Mouse (Mus musculus): ENCODE data around the gene Hrk. TPM values are rescaled to one million over a fixed set of nuclear protein-coding genes. Genes with fewer than 3 reads are reported as not detected.

The Hrk gene
- polyA plus RNA-seq, 1 experiment, result 0.40 TPM

DNA sequence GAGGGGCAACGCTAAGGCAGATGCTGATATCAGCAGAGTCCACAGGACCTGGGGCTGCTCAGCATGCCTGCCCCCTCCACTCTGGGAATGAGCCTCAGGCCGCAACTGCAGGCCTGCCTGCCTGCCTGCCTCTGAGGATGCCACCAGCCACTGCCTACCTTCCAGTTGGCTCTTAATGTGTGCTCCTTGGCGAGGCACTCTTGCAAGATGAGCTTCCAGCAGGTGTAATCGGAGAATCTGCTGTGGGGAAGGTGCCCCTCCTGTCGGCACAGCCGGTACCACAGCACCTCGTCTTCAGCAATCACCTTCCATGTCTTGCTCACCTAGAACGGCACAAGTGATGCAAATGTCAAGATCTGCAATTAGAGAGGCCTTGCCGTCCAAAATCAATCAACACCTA, 35.8 kb upstream of the Hrk start:
- no peaks in the 10 kb centered on the region for H3K4me1 ChIP-seq (ENCODE audit: control insufficient read depth, insufficient read depth, low read length)
- H3K27me3 ChIP-seq (ENCODE audit: control insufficient read depth, insufficient read depth, low read length), result no peaks in the 10 kb centered on the region
- H3K27ac ChIP-seq (ENCODE audit: control insufficient read depth, insufficient read depth, low read depth, low read length), result no peak overlapping the region
- no peak overlapping the region for H3K4me3 ChIP-seq (ENCODE audit: control insufficient read depth, low read depth, low read length)
- no peaks in the 10 kb centered on the region; the same call in 1 of the 2 replicates for H3K36me3 ChIP-seq (ENCODE audit: control insufficient read depth, insufficient read depth, low read length)
- TF ChIP-seq POLR2A (IDR thresholded peaks at IDR 0.05; ENCODE audit: control insufficient read depth, low read depth, low read length) (no peak), CTCF (IDR thresholded peaks at IDR 0.05; ENCODE audit: control insufficient read depth, insufficient read depth, insufficient replicate concordance, low read depth, low read length) (no peak)

DNA sequence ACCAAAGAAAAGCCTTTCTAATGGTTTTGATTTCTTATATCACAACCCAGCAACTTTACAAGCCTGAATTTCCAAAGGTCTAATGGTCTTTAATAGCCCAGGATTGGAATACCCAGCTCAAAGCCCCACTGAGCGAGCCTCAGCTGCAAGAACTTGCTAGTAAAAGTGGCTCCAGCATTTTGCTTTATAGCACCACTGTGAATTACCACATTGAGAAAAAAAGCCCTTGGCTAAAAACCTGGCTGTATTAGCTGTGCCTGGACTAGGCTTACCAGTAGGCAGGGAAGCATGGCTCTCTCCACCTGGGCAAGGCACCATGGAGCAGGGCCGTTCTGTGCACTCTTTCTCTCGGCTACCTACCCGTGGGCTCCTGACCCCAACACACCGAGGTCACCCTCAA, 28.1 kb upstream of the Hrk start:
- Histone ChIP-seq H3K36me3 (ENCODE audit: control insufficient read depth, insufficient read depth, low read length) (no peaks in the 10 kb centered on the region), H3K27ac (ENCODE audit: control insufficient read depth, insufficient read depth, low read depth, low read length) (no peak overlapping the region), H3K4me1 (ENCODE audit: control insufficient read depth, insufficient read depth, low read length) (no peaks in the 10 kb centered on the region; the same call in 1 of the 2 replicates), H3K4me3 (ENCODE audit: control insufficient read depth, low read depth, low read length) (no peak overlapping the region), H3K27me3 (ENCODE audit: control insufficient read depth, insufficient read depth, low read length) (no peaks in the 10 kb centered on the region)
- no peak for TF ChIP-seq POLR2A (IDR thresholded peaks at IDR 0.05; ENCODE audit: control insufficient read depth, low read depth, low read length)
- TF ChIP-seq CTCF (IDR thresholded peaks at IDR 0.05; ENCODE audit: control insufficient read depth, insufficient read depth, insufficient replicate concordance, low read depth, low read length), result no peak

DNA sequence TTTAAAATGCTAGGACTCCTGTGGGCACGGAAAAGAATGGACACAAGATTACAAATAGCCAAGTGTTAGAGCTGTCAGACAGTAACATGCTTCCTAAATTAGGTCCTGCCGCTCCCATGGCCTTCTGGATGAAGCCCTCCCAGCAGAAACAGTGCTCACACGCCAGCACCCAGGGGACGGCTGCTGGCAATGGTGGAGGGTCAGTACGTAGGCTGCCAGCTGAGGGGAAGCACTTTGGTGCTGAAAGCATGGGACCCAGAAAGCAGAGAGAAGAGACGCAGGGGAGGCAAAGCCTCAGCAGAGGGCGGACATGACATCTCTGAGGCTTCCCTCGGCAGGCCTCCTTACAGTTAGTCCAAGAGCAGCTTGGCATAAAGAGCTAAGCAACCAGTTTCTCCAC, 24.8 kb upstream of the Hrk start:
- TF ChIP-seq POLR2A (IDR thresholded peaks at IDR 0.05; ENCODE audit: control insufficient read depth, low read depth, low read length) (no peak), CTCF (IDR thresholded peaks at IDR 0.05; ENCODE audit: control insufficient read depth, insufficient read depth, insufficient replicate concordance, low read depth, low read length) (no peak)
- no peak overlapping the region for H3K4me3 ChIP-seq (ENCODE audit: control insufficient read depth, low read depth, low read length)
- no peak overlapping the region for H3K27ac ChIP-seq (ENCODE audit: control insufficient read depth, insufficient read depth, low read depth, low read length)
- peaks cover 3% of the 10 kb centered on the region; the same call in 1 of the 2 replicates for H3K36me3 ChIP-seq (ENCODE audit: control insufficient read depth, insufficient read depth, low read length)
- peaks cover 4% of the 10 kb centered on the region; the same call in 1 of the 2 replicates for H3K4me1 ChIP-seq (ENCODE audit: control insufficient read depth, insufficient read depth, low read length)
- no peaks in the 10 kb centered on the region for H3K27me3 ChIP-seq (ENCODE audit: control insufficient read depth, insufficient read depth, low read length)

DNA sequence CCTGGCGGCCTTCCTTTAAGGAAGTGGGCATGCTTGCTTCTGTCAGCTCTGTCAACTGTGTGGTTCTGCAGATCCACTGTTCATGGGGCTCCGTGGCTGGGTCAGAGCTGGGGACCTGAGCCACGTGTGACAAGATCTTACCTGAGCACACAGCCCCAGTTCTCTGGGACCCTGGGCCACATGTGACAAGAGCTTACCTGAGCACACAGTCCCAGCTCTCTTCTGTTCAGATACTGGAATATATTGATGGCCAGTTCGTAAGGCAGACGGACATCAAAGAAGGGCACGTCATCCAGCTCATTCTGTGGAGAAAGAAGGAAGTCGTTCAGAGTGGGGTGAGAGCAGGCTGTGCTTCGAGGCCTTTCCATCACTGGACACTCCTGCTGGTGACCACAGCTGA, 22.0 kb upstream of the Hrk start:
- TF ChIP-seq POLR2A (IDR thresholded peaks at IDR 0.05; ENCODE audit: control insufficient read depth, low read depth, low read length) (no peak), CTCF (IDR thresholded peaks at IDR 0.05; ENCODE audit: control insufficient read depth, insufficient read depth, insufficient replicate concordance, low read depth, low read length) (no peak)
- no peaks in the 10 kb centered on the region for H3K27me3 ChIP-seq (ENCODE audit: control insufficient read depth, insufficient read depth, low read length)
- no peak overlapping the region for H3K27ac ChIP-seq (ENCODE audit: control insufficient read depth, insufficient read depth, low read depth, low read length)
- H3K36me3 ChIP-seq (ENCODE audit: control insufficient read depth, insufficient read depth, low read length), result peaks cover 3% of the 10 kb centered on the region; the same call in 1 of the 2 replicates
- H3K4me1 ChIP-seq (ENCODE audit: control insufficient read depth, insufficient read depth, low read length), result peaks cover 7% of the 10 kb centered on the region; the same call in 1 of the 2 replicates
- no peak overlapping the region for H3K4me3 ChIP-seq (ENCODE audit: control insufficient read depth, low read depth, low read length)

DNA sequence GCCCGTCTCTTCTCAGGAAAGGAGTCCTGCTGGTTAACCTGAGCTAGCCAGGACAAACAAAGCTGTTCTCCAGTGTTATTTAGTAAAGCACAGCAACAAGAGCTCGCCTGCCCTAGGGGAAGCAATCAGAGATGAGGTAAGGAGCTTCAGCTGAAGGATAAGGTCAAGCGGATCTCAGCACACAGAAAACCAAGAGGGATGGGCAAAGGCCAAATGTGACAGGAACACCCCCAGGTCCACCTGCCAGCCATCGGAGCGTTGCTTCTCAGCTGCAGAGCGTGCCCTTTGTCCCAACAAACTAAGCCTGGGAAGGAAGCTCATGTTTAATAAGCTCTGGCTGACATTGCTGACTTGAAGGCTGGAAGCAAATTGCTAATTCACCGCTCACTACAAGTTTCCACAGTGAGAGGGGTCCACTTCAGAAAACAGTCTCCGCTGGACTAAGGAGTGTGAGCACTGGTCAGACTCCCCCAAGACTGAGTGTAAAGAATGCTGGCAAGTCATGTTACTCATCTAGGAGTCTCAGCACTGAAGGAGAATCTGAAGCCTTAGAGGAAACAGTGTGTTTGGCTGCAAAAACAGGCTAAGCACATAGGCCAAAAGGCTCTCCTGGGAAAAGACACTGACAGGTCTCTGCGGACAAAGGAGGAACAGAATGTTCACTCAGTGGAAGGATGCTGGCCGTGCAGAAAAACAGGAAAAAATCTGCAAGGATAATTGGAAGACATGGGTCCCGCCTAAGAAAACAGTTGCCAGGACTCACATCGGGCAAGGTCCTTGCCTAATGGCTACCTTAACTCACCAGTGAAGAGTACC, 21.0 kb upstream of the Hrk start:
- peak overlapping the region; percentile 51 for H3K27ac ChIP-seq (ENCODE audit: control insufficient read depth, insufficient read depth, low read depth, low read length)
- no peak overlapping the region for H3K4me3 ChIP-seq (ENCODE audit: control insufficient read depth, low read depth, low read length)
- no peaks in the 10 kb centered on the region for H3K27me3 ChIP-seq (ENCODE audit: control insufficient read depth, insufficient read depth, low read length)
- no peak for TF ChIP-seq POLR2A (IDR thresholded peaks at IDR 0.05; ENCODE audit: control insufficient read depth, low read depth, low read length)
- no peak for TF ChIP-seq CTCF (IDR thresholded peaks at IDR 0.05; ENCODE audit: control insufficient read depth, insufficient read depth, insufficient replicate concordance, low read depth, low read length)
- H3K36me3 ChIP-seq (ENCODE audit: control insufficient read depth, insufficient read depth, low read length), result peaks cover 3% of the 10 kb centered on the region; the same call in 1 of the 2 replicates
- H3K4me1 ChIP-seq (ENCODE audit: control insufficient read depth, insufficient read depth, low read length), result peaks cover 7% of the 10 kb centered on the region; the same call in 1 of the 2 replicates

DNA sequence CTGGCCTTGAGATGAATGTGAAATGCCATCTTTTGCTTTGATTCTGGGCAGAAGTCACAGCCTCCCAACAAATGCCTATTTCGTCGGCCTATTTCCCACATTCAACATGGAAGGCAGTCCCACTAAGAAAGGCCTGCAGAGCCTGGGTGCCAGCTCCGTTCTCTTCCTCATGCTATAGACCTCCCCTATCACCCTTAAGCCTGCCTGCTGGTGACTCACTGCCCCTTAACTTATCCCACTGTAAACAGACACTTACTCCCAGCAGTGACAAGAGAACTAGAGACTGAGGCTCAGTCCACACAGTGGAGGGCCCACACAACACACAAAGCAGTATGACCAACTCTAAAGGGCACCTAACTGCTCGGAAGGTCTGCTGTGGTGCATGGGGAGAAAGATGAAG, 20.1 kb upstream of the Hrk start:
- peaks cover 9% of the 10 kb centered on the region for H3K4me1 ChIP-seq (ENCODE audit: control insufficient read depth, insufficient read depth, low read length)
- no peaks in the 10 kb centered on the region for H3K27me3 ChIP-seq (ENCODE audit: control insufficient read depth, insufficient read depth, low read length)
- TF ChIP-seq CTCF (IDR thresholded peaks at IDR 0.05; ENCODE audit: control insufficient read depth, insufficient read depth, insufficient replicate concordance, low read depth, low read length), result no peak
- TF ChIP-seq POLR2A (IDR thresholded peaks at IDR 0.05; ENCODE audit: control insufficient read depth, low read depth, low read length), result no peak
- no peak overlapping the region; the same call in 1 of the 2 replicates for H3K27ac ChIP-seq (ENCODE audit: control insufficient read depth, insufficient read depth, low read depth, low read length)
- peaks cover 3% of the 10 kb centered on the region; the same call in 1 of the 2 replicates for H3K36me3 ChIP-seq (ENCODE audit: control insufficient read depth, insufficient read depth, low read length)
- H3K4me3 ChIP-seq (ENCODE audit: control insufficient read depth, low read depth, low read length), result no peak overlapping the region

DNA sequence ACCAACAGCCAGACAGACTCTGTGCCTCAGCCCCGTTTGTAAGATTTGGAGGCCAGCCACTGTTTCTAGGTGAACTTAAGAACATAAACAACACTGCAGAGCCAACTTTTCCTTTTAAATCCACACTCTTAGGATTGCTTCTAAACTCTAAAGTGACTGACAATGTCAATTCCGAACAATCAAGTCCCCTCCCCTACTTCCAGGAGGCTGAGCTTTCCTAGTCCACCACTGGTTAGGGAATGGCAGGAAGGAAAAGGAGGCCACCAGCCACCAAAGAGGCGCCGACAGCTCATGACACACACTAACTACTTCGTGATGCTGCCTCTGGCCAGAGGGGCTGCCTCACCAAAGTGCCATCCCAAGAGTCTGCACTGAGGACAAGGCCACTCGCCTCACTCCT, 19.7 kb upstream of the Hrk start:
- TF ChIP-seq POLR2A (IDR thresholded peaks at IDR 0.05; ENCODE audit: control insufficient read depth, low read depth, low read length) (no peak), CTCF (IDR thresholded peaks at IDR 0.05; ENCODE audit: control insufficient read depth, insufficient read depth, insufficient replicate concordance, low read depth, low read length) (no peak)
- Histone ChIP-seq H3K27ac (ENCODE audit: control insufficient read depth, insufficient read depth, low read depth, low read length) (no peak overlapping the region), H3K36me3 (ENCODE audit: control insufficient read depth, insufficient read depth, low read length) (peaks cover 3% of the 10 kb centered on the region; the same call in 1 of the 2 replicates), H3K4me1 (ENCODE audit: control insufficient read depth, insufficient read depth, low read length) (peaks cover 11% of the 10 kb centered on the region), H3K27me3 (ENCODE audit: control insufficient read depth, insufficient read depth, low read length) (no peaks in the 10 kb centered on the region), H3K4me3 (ENCODE audit: control insufficient read depth, low read depth, low read length) (no peak overlapping the region)

Measured in testis, adult 2 months (tissue).